Mouse (Mus musculus): ENCODE measurements around the gene Gzmc.

- TF ChIP-seq MAX (IDR thresholded peaks at IDR 0.05; ENCODE audit: low read depth) (no peak), POLR2A (IDR thresholded peaks at IDR 0.05; ENCODE audit: insufficient read length, low read depth) (no peak)
Observed at GRCm38 (mm10) chr14:56186946-56187345, 47.5 kb downstream of the Gzmc start.

Measured in myocyte (in vitro differentiated cells).